Mouse (Mus musculus): ENCODE results near the gene Car3. TPM values are rescaled to one million over a fixed set of nuclear protein-coding genes. Genes with fewer than 3 reads are reported as not detected.

Gene Car3
- polyA plus RNA-seq, 1 experiment, result not detected

DNA sequence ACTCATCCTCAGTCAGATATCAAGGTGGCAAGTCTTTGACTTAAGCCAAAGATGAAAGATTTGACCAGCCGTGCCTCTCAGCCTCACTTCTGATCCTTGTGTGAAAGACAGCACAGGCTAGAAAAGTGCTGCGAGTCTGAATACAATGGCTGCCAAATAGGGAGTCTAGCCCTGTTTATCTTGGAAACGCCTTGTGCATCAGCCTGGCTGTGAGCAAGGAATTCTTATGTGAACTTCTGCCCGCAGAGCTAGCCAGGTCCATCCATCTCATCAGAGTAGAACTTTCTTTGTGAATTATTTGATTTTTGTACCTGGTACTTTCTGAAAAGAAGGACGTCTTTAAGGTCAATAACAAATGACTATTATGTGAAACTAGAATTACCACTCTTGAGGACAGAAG is 9.3 kb upstream of the Car3 start:
- Histone ChIP-seq H3K27me3 (replicated peaks) (peaks cover 4% of the 10 kb centered on the region), H3K9me3 (no peaks in the 10 kb centered on the region), H3K4me1 (no peaks in the 10 kb centered on the region), H3K36me3 (replicated peaks; ENCODE audit: low read length) (no peaks in the 10 kb centered on the region), H3K4me3 (replicated peaks) (no peak overlapping the region)
- TF ChIP-seq GATA1 (IDR thresholded peaks at IDR 0.05; ENCODE audit: borderline replicate concordance, low read length), result no peak
- no peak for TF ChIP-seq FLI1 (IDR thresholded peaks at IDR 0.05; ENCODE audit: low read length)

DNA sequence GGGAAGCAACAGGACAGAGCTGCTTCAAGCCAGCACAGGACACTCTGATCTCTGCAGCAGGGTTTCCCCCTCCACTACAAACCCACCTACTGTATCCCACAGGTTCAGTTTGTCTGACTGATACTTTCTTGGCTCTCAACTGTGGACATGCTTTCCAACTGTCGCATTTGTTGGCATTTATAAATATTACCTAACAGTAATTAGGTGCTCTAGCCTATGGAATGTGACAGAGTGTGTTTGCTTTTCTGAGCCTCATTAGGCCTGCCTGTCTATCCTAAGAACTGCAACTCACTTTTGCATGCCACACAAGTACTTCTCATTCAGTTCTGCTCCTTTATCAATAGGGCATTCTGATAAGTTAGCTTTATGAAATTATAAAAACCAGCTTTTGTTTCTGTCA is 8.9 kb upstream of the Car3 start:
- TF ChIP-seq FLI1 (IDR thresholded peaks at IDR 0.05; ENCODE audit: low read length) (no peak), GATA1 (IDR thresholded peaks at IDR 0.05; ENCODE audit: borderline replicate concordance, low read length) (no peak)
- Histone ChIP-seq H3K27me3 (replicated peaks) (peaks cover 4% of the 10 kb centered on the region), H3K36me3 (replicated peaks; ENCODE audit: low read length) (no peaks in the 10 kb centered on the region), H3K4me1 (no peaks in the 10 kb centered on the region), H3K4me3 (replicated peaks) (no peak overlapping the region), H3K9me3 (no peaks in the 10 kb centered on the region)

DNA sequence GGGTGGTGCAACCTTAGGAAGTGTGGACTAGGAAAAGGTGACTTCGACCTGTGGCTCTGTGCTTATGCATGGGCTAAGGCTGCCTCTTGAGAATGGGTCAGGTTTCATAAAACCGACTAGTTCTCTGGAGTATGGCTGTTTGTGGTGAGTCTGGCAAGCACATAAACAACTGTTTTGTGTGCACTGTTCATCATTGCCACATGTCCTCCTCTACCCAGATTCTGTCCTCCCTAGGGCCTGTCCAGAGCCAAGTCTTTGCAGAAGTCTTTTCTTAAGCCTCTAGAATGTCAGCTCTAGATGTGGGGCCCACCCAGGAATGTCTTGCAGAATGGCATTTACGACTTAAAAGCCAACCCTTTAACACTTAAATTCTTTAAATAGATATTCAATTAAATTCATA is 5.4 kb upstream of the Car3 start:
- Histone ChIP-seq H3K36me3 (replicated peaks; ENCODE audit: low read length) (no peaks in the 10 kb centered on the region), H3K4me3 (replicated peaks) (no peak overlapping the region), H3K9me3 (no peaks in the 10 kb centered on the region), H3K27me3 (replicated peaks) (peaks cover 14% of the 10 kb centered on the region), H3K4me1 (peaks cover 4% of the 10 kb centered on the region)
- TF ChIP-seq FLI1 (IDR thresholded peaks at IDR 0.05; ENCODE audit: low read length), result no peak

DNA sequence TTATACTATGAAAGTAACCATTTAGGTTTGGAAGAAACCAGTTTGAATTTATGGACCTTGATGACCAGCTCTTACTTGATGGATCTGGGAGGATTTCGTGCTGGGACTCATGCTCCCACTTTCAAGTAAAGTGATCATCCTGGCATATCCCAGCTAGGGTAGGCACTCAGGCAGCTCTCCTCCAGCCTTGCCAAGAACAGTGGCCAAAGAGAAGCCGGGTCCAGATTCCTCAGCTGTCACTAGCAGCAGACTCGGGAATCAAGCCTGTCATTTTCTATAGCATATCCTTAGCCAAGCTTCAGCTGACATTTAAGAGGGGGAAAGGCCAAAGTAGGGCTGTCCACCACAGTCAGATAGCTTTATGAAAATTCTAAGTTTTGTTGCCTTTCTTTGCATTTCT is 3.0 kb upstream of the Car3 start:
- no peaks in the 10 kb centered on the region for H3K9me3 ChIP-seq
- H3K4me3 ChIP-seq (replicated peaks), result no peak overlapping the region
- peaks cover 29% of the 10 kb centered on the region for H3K27me3 ChIP-seq (replicated peaks)
- no peaks in the 10 kb centered on the region for H3K36me3 ChIP-seq (replicated peaks; ENCODE audit: low read length)
- TF ChIP-seq GATA1 (IDR thresholded peaks at IDR 0.05; ENCODE audit: borderline replicate concordance, low read length) (no peak), FLI1 (IDR thresholded peaks at IDR 0.05; ENCODE audit: low read length) (no peak)
- peaks cover 11% of the 10 kb centered on the region for H3K4me1 ChIP-seq

DNA sequence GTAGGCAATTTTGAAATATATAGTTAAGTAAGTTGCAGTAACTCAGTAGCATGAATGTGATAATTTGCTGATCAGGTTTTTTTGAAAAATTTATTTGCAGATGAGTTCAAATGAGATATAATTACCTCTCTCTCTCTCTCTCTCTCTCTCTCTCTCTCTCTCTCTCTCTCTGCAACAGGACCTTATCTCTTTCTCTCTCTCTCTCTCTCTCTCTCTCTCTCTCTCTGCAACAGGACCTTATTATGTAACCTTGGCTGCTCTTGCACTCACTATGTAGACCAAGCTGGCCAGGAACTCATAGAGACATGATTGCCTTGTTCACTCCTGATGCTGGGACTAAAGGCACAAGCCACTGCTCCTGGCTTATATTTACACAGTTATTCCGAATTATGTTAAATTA is 2.1 kb upstream of the Car3 start:
- Histone ChIP-seq H3K4me1 (peaks cover 11% of the 10 kb centered on the region), H3K27me3 (replicated peaks) (peaks cover 26% of the 10 kb centered on the region), H3K9me3 (no peaks in the 10 kb centered on the region), H3K4me3 (replicated peaks) (no peak overlapping the region), H3K36me3 (replicated peaks; ENCODE audit: low read length) (no peaks in the 10 kb centered on the region)
- TF ChIP-seq GATA1 (IDR thresholded peaks at IDR 0.05; ENCODE audit: borderline replicate concordance, low read length), result no peak
- no peak for TF ChIP-seq FLI1 (IDR thresholded peaks at IDR 0.05; ENCODE audit: low read length)

DNA sequence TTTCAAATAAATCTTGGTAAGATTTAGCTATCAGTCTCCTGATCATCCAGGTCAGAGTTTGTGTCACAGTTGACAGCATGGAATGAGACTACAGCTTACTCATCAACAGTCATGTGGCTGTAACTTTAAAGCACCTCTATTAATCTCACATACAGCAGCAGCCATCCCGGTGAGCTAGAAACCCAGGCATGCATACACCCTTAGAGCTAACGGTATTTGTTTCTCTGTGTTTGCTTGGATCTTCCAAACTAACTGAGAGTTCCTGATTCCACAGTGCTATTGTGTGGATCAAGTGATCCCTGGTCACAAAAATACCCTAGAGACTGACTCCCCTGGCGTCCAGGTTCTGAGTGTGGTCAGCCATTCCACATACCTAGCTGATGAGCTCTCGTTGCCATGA is 1.5 kb upstream of the Car3 start:
- Histone ChIP-seq H3K27me3 (replicated peaks) (peaks cover 25% of the 10 kb centered on the region), H3K4me3 (replicated peaks) (no peak overlapping the region), H3K9me3 (no peaks in the 10 kb centered on the region), H3K36me3 (replicated peaks; ENCODE audit: low read length) (no peaks in the 10 kb centered on the region), H3K4me1 (peaks cover 11% of the 10 kb centered on the region)
- TF ChIP-seq FLI1 (IDR thresholded peaks at IDR 0.05; ENCODE audit: low read length), result no peak
- no peak for TF ChIP-seq GATA1 (IDR thresholded peaks at IDR 0.05; ENCODE audit: borderline replicate concordance, low read length)

DNA sequence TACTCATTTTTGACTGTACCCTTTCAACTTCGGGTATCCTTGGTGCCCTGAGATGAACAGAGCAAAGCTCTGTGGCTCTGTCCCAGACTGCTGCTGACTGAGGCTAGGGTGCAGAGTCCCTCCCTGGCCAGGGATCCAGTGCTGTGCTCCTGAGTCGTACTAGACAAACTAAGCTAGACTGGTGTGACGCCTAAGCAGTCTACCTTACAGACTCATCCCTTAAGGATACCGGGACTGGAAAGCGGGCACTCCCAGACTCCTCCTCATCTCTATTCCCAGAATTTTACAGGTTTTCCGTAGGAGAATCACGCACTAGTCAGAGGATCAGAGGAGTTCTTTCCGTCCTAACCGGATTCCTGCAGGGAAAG is 674 bp upstream of the Car3 start:
- Histone ChIP-seq H3K4me1 (peaks cover 11% of the 10 kb centered on the region), H3K9me3 (no peaks in the 10 kb centered on the region), H3K4me3 (replicated peaks) (peak overlapping the region; percentile 74), H3K27me3 (replicated peaks) (peaks cover 25% of the 10 kb centered on the region), H3K36me3 (replicated peaks; ENCODE audit: low read length) (no peaks in the 10 kb centered on the region)
- TF ChIP-seq FLI1 (IDR thresholded peaks at IDR 0.05; ENCODE audit: low read length) (no peak), GATA1 (IDR thresholded peaks at IDR 0.05; ENCODE audit: borderline replicate concordance, low read length) (no peak)

DNA sequence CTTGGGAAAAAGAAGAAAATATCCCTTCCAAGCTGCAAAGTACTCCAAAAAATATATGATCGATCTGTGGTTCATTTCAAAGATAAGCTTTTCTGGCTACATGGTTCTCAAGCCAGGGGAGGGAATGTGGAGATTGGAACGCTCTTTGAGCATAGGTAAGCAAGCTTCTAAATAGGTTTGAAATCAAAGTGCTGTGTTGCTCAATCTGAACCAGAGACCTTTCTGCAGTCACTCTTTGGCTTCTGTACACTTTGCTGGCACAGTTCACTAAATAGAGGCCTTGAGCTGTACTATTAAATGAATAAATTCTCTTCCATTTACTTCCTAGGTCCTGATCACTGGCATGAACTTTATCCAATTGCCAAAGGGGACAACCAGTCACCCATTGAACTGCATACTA is 610 bp downstream of the Car3 start:
- Histone ChIP-seq H3K4me3 (replicated peaks) (no peak overlapping the region), H3K36me3 (replicated peaks; ENCODE audit: low read length) (no peaks in the 10 kb centered on the region)
- TF ChIP-seq GATA1 (IDR thresholded peaks at IDR 0.05; ENCODE audit: borderline replicate concordance, low read length) (no peak), FLI1 (IDR thresholded peaks at IDR 0.05; ENCODE audit: low read length) (no peak)

DNA sequence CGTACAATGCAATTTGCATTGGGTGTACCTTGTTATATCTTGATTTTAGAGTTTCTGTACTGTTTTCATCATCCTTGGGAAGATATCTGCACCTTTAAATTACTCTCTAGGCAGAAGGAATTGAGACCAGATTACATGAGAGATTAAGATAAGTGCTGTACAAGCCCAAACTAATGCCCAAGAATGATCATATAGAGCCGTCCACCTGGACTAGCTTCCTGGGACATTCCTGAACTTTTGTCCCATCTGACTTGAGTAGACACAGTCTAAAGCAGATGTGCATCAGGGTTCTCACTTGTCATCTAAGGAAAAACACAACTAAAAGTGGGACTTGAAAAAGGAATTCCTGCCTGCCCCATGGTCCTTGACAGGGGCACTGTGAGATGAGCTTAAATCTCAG is 2.6 kb downstream of the Car3 start:
- no peak for TF ChIP-seq FLI1 (IDR thresholded peaks at IDR 0.05; ENCODE audit: low read length)
- TF ChIP-seq GATA1 (IDR thresholded peaks at IDR 0.05; ENCODE audit: borderline replicate concordance, low read length), result no peak
- Histone ChIP-seq H3K4me1 (peaks cover 35% of the 10 kb centered on the region), H3K36me3 (replicated peaks; ENCODE audit: low read length) (no peaks in the 10 kb centered on the region), H3K27me3 (replicated peaks) (peaks cover 23% of the 10 kb centered on the region), H3K9me3 (no peaks in the 10 kb centered on the region), H3K4me3 (replicated peaks) (no peak overlapping the region)

More for the DNA sequence above, 610 bp downstream of the Car3 start:
- Histone ChIP-seq H3K4me1 (peaks cover 17% of the 10 kb centered on the region), H3K27me3 (replicated peaks) (peaks cover 25% of the 10 kb centered on the region), H3K9me3 (no peaks in the 10 kb centered on the region)

DNA sequence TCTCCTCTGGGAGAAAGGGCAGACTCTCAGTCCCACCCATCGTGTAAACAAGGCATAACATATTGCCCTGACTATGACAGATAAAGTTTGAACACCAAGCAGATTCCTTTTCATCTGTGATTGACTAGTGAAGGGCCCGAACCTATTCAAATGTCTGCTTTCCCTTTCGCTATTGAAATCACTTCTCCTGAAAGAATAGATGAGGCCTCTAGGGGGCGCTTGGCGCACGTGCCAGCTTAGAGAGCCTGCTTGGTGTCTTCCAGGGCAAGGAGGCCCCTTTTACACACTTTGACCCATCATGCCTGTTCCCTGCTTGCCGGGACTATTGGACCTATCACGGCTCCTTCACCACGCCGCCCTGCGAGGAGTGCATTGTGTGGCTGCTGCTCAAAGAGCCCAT is 6.5 kb downstream of the Car3 start:
- Histone ChIP-seq H3K27me3 (replicated peaks) (no peaks in the 10 kb centered on the region), H3K4me3 (replicated peaks) (peak overlapping the region; percentile 90), H3K36me3 (replicated peaks; ENCODE audit: low read length) (no peaks in the 10 kb centered on the region), H3K4me1 (peaks cover 32% of the 10 kb centered on the region), H3K9me3 (no peaks in the 10 kb centered on the region)
- TF ChIP-seq FLI1 (IDR thresholded peaks at IDR 0.05; ENCODE audit: low read length) (no peak), GATA1 (IDR thresholded peaks at IDR 0.05; ENCODE audit: borderline replicate concordance, low read length) (no peak)

DNA sequence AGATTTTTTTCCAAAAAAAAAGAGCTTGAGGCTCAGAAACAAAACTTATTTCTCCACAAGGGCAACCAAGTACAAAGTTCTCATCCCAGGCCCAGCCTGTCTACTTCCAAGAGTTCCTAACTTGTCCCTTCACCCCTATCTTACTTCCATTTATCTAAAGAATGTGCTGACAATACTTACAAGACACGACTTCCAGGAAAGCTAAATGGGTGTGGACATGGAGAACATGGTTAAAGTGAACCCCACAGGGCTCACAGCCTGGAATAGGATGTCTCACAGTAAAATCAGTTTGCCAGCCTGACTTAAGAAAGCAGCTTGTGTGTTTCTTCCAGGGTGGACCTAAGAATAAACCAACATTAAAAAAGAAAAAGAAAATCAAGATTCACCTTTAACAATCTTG is 7.2 kb downstream of the Car3 start:
- Histone ChIP-seq H3K36me3 (replicated peaks; ENCODE audit: low read length) (no peaks in the 10 kb centered on the region), H3K4me3 (replicated peaks) (no peak overlapping the region), H3K27me3 (replicated peaks) (no peaks in the 10 kb centered on the region), H3K9me3 (no peaks in the 10 kb centered on the region), H3K4me1 (peaks cover 32% of the 10 kb centered on the region)
- no peak for TF ChIP-seq GATA1 (IDR thresholded peaks at IDR 0.05; ENCODE audit: borderline replicate concordance, low read length)
